Mouse (Mus musculus) limb, embryonic 14.5 days (tissue): ENCODE measurements at regions not wholly inside any gene's neighbourhood (a gene's known extent, or its start where the extent isn't known, plus 50 kb on each side); places are given as distances from the start of the nearest gene placed in this dataset.
A peak's percentile ranks its signal among the peaks of the same experiment; 100 is the strongest.

Experiments
- ATAC-seq: fragments of 200-750 bp; cut with Nextera tagmentation; 2 replicates; pipeline ENCODE4 v1.8.0; 2017; ENCODE audit warnings: low read depth, moderate number of reproducible peaks, moderate TSS enrichment; ENCODE audit not compliant: low FRiP score
- DNase-seq: peaks from one replicate; pipeline ENCODE4 v3.0.0-alpha.2; 2015; ENCODE audit warnings: low spot score
- H3K27ac ChIP-seq: fragments of 300-500 bp; sonication (generic); replicated peaks from 2 replicates; pipeline ENCODE4 v1.5.1; 2014; ENCODE audit warnings: low read depth, mild to moderate bottlenecking, low read length, moderate library complexity, mixed read lengths
- H3K27me3 ChIP-seq: fragments of 300-500 bp; sonication (generic); 2 replicates; pipeline ENCODE4 v1.6.1; 2014; ENCODE audit warnings: low read length, mixed read lengths; ENCODE audit not compliant: control insufficient read depth, insufficient read depth
- H3K36me3 ChIP-seq: fragments of 300-500 bp; sonication (generic); 2 replicates; pipeline ENCODE4 v1.6.1; 2014; ENCODE audit warnings: mild to moderate bottlenecking, low read length, moderate library complexity, mixed read lengths; ENCODE audit not compliant: control insufficient read depth, insufficient read depth
- H3K4me1 ChIP-seq: fragments of 300-500 bp; sonication (generic); 2 replicates; pipeline ENCODE4 v1.6.1; 2014; ENCODE audit warnings: antibody characterized with exemption, low read length, mixed read lengths; ENCODE audit not compliant: control insufficient read depth, insufficient read depth
- H3K4me2 ChIP-seq: fragments of 300-500 bp; sonication (generic); replicated peaks from 2 replicates; pipeline ENCODE4 v1.6.1; 2014; ENCODE audit warnings: low read depth, mild to moderate bottlenecking, low read length, moderate library complexity; ENCODE audit not compliant: severe bottlenecking
- H3K4me3 ChIP-seq: fragments of 300-500 bp; sonication (generic); replicated peaks from 2 replicates; pipeline ENCODE4 v1.5.1; 2014; ENCODE audit warnings: low read length
- H3K9ac ChIP-seq: fragments of 300-500 bp; sonication (generic); 2 replicates; pipeline ENCODE4 v1.6.1; 2014; ENCODE audit warnings: mild to moderate bottlenecking, low read depth, low read length, moderate library complexity; ENCODE audit not compliant: severe bottlenecking
- H3K9me3 ChIP-seq: fragments of 300-500 bp; sonication (generic); 2 replicates; pipeline ENCODE4 v1.6.1; 2016; ENCODE audit warnings: low read length; ENCODE audit not compliant: control insufficient read depth
- POLR2A ChIP-seq: fragments of 200-500 bp; IDR thresholded peaks from 2 replicates; pipeline ENCODE4 v1.8.0; 2012; ENCODE audit warnings: inconsistent platforms, mild to moderate bottlenecking, moderate library complexity, borderline replicate concordance; ENCODE audit not compliant: insufficient read depth, insufficient read length; ENCODE audit errors: extremely low read depth
- WGBS: fragments of 180-500 bp; shearing (Covaris S2); extraction: QIAGEN DNeasy Blood & Tissue Kit; methylation state at CpG from one replicate; pipeline ENCODE4 v1.1.7; 2014; 5-methylcytosine and 5-hydroxymethylcytosine counted together

GRCm38 (mm10) chr19:14289331-14289737 is 308.5 kb downstream of the Tle4 start:
- no peaks in the 10 kb centered on the region for H3K27me3 ChIP-seq
- H3K27ac ChIP-seq = 0 out of 2 replicates have a peak overlapping the region, but pooled peaks have one; percentile 8
- no peak overlapping the region for H3K9ac ChIP-seq
- no peaks in the 10 kb centered on the region for H3K36me3 ChIP-seq
- no peak overlapping the region for H3K4me2 ChIP-seq
- WGBS = 53% methylated on average over 1 of the region's 1 CpGs
- ATAC-seq (no peak), DNase-seq (peak; percentile 33)
- H3K4me3 ChIP-seq = no peak overlapping the region
- H3K4me1 ChIP-seq = no peaks in the 10 kb centered on the region
- TF ChIP-seq POLR2A = no peak
- H3K9me3 ChIP-seq = no peaks in the 10 kb centered on the region

GRCm38 (mm10) chr19:14290911-14291310 is 306.9 kb downstream of the Tle4 start:
- WGBS = 88% methylated on average over 6 of the region's 6 CpGs
- Histone ChIP-seq H3K4me1 (no peaks in the 10 kb centered on the region), H3K4me2 (no peak overlapping the region), H3K4me3 (no peak overlapping the region), H3K9me3 (no peaks in the 10 kb centered on the region), H3K9ac (no peak overlapping the region), H3K36me3 (no peaks in the 10 kb centered on the region), H3K27ac (no peak overlapping the region), H3K27me3 (no peaks in the 10 kb centered on the region)
- DNase-seq (no peak), ATAC-seq (no peak)
- no peak for TF ChIP-seq POLR2A

- Histone ChIP-seq H3K4me1 (no peaks in the 10 kb centered on the region), H3K4me3 (no peak overlapping the region), H3K36me3 (no peaks in the 10 kb centered on the region), H3K27ac (no peak overlapping the region), H3K4me2 (no peak overlapping the region), H3K9ac (no peak overlapping the region), H3K9me3 (no peaks in the 10 kb centered on the region), H3K27me3 (no peaks in the 10 kb centered on the region)
- WGBS = 56% methylated on average over 3 of the region's 3 CpGs
- no peak for TF ChIP-seq POLR2A
- no peak for ATAC-seq
- no peak for DNase-seq
Measured at GRCm38 (mm10) chr19:14293172-14293571, 304.7 kb downstream of the Tle4 start.

- DNase-seq = no peak
- TF ChIP-seq POLR2A = no peak
- H3K4me1 ChIP-seq = no peaks in the 10 kb centered on the region
- no peaks in the 10 kb centered on the region for H3K36me3 ChIP-seq
- no peak overlapping the region for H3K4me2 ChIP-seq
- no peaks in the 10 kb centered on the region for H3K9me3 ChIP-seq
- no peak overlapping the region for H3K27ac ChIP-seq
- no peak overlapping the region for H3K4me3 ChIP-seq
- ATAC-seq = no peak
- H3K27me3 ChIP-seq = no peaks in the 10 kb centered on the region
- no peak overlapping the region for H3K9ac ChIP-seq
- WGBS = 39% methylated on average over 6 of the region's 6 CpGs
Measured at GRCm38 (mm10) chr19:14301176-14301943, 296.5 kb downstream of the Tle4 start.

- H3K4me2 ChIP-seq = no peak overlapping the region
- H3K27me3 ChIP-seq = no peaks in the 10 kb centered on the region
- no peak for ATAC-seq
- 79% methylated on average over 7 of the region's 7 CpGs for WGBS
- no peak overlapping the region for H3K4me3 ChIP-seq
- H3K36me3 ChIP-seq = no peaks in the 10 kb centered on the region
- H3K4me1 ChIP-seq = peaks cover 4% of the 10 kb centered on the region; the same call in 1 of the 2 replicates
- no peaks in the 10 kb centered on the region for H3K9me3 ChIP-seq
- H3K27ac ChIP-seq = no peak overlapping the region
- no peak overlapping the region for H3K9ac ChIP-seq
- no peak for TF ChIP-seq POLR2A
- no peak for DNase-seq
Measured at GRCm38 (mm10) chr19:14314301-14314700, 283.6 kb downstream of the Tle4 start.

GRCm38 (mm10) chr19:14319677-14320191 is 278.1 kb downstream of the Tle4 start:
- no peaks in the 10 kb centered on the region for H3K27me3 ChIP-seq
- WGBS = 39% methylated on average over 3 of the region's 3 CpGs
- H3K4me3 ChIP-seq = no peak overlapping the region
- no peaks in the 10 kb centered on the region for H3K36me3 ChIP-seq
- H3K9ac ChIP-seq = no peak overlapping the region
- H3K27ac ChIP-seq = no peak overlapping the region
- peak; percentile 26 for DNase-seq
- H3K4me1 ChIP-seq = peaks cover 2% of the 10 kb centered on the region
- no peak overlapping the region for H3K4me2 ChIP-seq
- ATAC-seq = peak; percentile 53; the same call in 1 of the 2 replicates
- no peak for TF ChIP-seq POLR2A
- H3K9me3 ChIP-seq = no peaks in the 10 kb centered on the region
